Mouse (Mus musculus) c-Kit-positive CD71-positive TER-119-positive erythroid progenitor cells, embryonic 14.5 days (primary cell): ENCODE results near the gene Gm49721.
"Not testable (repeated sequence)": the region's sequence is repeated elsewhere in the genome, so short reads cannot be mapped to it uniquely, and the experiment has no call there.

Experiments
- DNase-seq: peaks from one replicate; pipeline ENCODE4 v3.0.0-alpha.2; 2013; ENCODE audit warnings: low spot score

The Gm49721 gene

DNA sequence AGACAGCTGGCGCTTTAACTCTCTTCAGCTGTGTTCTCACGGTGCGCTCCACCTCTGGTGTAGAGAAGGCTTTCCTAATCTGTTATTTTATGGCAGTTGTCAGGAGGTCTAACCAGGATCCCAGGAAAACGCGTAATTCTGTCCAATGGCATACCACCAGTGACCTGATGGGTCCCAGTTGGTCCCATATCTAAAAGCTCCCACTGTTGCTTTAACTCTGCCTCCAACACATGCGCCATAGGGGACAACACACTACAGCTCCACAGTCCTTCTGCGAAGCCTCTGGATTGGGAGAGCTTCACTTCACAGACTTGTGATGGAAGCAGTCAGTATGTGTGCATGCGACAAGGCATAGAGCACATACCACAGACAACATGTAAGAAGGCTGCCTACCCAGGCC is 1.4 kb downstream of the Gm49721 start:
- not testable (repeated sequence) for DNase-seq

DNA sequence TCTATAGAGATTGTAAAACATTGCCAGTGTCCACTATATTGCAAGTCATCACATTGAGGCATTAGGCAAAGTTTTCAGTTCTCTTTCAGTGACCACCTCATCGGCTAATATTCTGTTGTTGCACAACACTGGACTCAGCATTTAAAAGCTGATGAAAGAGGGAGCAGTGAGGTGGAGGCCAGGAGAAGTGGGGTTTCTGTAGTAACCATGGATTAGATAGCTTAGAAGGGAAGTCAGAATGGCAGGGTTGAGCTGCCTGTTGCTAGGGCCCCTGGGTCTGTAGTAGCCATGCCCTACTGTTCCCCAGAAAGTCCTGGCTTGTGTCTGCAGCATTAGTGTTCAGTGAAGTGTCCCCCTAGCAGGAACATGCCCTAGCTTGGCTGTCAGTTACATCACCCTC is 7.4 kb downstream of the Gm49721 start:
- not testable (repeated sequence) for DNase-seq

DNA sequence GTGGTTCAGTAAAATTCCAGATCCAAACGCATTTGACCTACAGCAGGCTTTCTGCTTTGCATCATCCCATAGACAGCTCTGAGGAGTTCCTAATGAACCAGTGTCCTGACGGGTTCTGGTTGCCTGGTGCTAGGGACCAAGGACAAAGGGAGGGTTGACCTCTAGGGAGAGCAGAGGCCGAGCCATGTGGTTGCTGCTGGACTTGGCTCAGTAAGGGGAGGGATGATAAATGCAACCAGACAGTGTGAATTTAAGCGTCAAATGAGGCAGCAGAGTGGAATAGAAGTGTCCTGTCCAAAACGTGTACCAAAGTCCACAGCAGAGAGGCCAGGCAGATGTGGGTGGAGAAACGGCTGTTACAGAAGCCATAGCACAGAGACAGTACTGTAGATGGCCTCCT is 16.8 kb downstream of the Gm49721 start:
- not testable (repeated sequence) for DNase-seq

DNA sequence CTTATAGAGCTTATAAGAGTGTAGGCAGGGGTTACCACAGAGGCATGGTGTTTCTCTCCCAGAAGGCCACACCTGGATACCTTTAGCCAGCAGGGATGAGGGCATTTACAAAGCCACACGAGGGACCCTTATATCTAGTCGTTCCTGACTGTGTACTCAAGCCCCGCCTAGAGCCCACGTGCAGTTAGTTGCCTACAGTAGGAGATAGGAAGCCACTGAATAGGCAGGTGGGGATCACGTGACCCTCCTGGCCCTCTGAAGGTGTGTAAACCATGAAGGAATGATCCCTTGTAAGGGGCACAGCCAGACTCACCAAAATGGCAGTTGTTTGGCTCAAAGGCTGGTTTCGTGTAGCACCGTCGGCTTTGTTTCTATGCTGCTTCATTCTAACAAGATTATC is 18.1 kb downstream of the Gm49721 start:
- DNase-seq, result not testable (repeated sequence)

DNA sequence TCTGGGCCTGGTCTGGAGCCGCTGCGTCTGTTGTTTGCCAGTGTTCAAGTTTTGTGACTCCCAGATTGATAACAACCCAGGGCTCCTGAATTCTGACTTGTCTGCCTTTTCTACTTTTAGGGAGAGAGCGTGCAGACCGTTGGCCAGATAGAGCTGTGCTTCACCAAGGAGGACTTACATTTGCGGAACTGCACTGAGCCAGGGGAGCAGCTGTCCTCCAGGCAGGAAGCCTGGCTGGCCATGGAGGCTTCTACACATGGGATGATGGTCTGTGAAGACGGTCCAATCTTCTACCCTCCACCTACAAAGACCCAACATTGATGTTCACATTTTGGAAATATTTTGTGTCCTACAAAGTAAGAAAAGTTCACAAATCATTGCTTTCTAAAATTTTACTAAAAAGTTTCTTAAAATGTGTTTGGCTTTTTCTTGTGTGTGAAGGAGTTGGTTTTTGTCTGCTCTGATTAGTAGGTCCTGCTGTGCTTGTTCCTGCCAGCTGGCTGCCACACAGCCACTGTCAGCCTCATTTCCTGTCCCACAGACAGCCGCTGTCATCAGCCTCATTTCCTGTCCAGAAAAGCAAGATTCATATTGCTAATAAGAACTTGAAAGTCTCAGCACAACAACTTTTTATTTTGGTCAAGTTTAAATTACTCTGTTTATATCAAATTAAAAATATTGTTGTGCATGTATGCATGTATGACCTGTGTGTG is 19.2 kb downstream of the Gm49721 start:
- DNase-seq, result not testable (repeated sequence)

DNA sequence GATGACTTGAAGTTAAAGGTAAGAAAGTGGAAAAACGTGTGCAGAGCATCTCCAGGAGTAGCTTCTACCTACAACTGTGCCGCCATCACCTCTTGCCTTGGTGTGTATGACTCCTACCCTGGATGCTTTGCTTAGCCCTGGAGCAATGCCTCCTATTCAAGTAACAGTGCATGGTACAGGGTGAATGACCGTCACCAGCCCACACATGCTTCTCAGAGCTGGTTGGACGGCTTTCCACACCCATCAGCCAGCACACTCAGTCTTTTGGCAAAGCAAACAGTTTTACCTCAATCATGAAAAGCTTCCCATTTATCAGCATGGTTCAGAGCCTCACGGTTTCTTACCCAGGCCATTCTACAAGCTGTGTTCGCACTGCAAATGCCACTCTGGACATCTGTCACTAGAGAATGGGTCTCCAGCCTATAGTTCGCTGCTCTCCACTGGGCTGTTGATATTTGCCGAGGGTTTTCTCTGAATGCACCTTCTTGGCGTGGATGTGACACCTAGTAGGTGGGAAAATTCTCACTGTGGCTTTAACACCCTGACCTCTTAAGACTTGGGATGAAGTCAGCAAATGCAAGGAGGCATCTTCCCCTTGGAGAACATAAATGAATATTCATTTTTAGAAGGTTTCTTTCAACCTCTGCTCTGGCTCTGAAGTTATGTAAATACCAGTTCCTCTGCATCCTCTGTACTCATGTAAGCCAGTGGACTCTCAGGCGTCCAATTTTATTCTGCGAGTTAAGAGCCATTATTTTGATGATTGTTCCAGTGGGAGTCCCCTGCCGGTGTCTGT is 23.3 kb downstream of the Gm49721 start:
- DNase-seq, result not testable (repeated sequence)

DNA sequence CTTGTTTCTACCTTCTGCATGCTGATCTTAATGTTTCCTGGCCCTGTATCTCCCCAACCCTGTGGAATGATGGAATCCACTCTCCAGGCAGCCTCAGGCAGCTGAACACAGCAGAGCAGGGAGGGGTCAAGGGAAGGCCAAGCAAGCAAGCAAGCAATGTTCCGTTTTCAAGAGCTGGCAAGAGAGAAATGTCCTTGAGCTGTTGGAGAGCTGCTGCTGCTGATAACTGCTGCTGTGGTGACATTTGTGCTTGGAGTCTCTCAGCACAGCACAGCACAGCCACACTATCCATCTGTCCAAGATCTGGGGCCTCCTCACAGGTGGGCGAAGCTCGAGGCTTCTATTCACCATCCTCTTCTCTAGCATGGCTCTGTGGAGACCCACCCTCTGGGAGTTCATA is 24.7 kb downstream of the Gm49721 start:
- not testable (repeated sequence) for DNase-seq

DNA sequence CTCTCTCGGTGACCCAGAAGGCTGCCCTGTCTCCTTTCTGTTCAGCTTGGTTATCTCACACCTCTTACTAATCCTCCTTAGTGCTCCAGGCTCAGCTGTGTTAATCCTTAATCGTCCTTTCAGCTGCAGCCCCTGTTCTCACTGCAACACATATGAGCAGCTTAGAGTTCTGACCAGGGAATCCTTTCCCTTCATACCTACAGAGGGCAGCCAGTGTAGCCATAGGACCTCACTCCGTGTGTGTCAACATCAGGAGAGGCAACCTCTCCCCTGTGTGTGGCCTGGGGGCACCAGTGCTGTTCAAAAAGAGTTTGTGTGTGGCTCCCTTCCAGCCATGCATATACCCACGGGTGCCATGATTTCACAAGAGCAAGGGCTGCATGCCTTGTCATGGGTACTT is 26.9 kb downstream of the Gm49721 start:
- not testable (repeated sequence) for DNase-seq

DNA sequence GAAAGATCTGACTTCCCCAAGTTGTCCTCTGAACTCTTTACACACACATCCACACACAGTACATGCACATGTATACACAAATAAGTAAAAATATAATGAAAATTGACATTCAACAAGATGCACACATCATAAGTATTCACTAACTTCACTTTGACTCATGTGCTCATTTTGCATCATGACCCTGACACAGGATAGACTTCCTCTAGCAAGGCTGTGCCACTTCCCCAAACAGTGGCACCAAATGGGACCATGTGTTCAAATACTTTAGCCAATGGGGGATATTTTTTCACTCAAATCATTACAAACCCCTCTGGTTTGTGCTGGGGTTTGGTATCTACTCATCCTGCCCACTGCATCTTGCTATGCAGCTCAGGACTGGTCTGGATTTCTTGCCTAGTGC is 30.2 kb downstream of the Gm49721 start:
- not testable (repeated sequence) for DNase-seq

DNA sequence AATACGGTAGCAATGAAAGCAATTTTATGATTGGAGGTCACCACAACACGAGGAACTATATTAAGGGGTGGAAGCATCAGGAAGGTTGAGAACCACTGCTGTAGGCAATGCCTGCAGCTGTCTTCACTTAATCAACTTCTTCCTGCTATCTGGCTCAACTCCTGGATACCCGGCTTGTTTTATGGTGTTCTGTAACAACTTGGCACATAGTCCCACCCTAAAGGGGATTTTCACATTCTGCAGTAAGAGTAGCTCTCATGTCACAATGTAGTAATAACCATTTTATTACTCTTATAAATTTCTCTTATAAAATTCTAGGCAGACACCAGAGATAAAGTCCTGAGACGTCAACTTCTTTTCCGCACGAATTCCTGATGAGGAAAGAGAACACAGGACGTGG is 30.7 kb downstream of the Gm49721 start:
- DNase-seq, result not testable (repeated sequence)

DNA sequence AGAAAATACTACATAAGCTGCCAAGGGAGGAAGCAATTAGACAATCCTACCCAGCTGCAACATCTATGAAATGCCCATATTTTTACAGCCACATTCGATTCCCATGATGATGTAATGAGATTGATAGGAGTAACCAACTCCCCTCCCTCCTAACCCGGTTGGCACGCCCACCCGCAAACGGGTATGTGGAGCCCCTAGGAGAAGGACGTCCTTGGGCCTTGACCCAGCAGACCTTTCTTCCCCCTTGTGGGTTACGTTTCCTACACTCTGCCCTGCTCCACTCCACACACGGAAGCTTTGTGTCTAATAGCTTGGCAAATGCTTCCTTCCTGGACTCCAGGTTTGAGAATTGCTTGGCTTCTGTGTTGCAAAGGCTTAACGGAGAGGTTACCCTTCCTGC is 31.2 kb downstream of the Gm49721 start:
- DNase-seq, result not testable (repeated sequence)

DNA sequence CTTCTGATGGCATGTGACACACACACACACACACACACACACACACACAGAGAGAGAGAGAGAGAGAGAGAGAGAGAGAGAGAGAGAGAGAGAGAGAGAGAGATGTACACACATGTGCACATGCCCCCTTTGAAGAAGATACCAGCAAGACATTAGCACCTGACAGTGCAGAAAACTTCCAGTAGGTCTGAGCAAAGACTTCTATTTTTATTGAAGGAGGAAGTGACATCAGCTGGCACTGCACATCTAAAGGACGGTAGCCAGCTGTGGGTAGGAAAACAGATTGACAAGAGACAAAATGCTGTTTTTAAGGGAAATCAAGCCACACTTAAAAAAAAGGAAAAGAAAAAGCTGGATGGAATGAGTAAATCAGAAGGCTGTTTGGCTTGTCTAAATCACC is 35.5 kb downstream of the Gm49721 start:
- DNase-seq, result not testable (repeated sequence)

DNA sequence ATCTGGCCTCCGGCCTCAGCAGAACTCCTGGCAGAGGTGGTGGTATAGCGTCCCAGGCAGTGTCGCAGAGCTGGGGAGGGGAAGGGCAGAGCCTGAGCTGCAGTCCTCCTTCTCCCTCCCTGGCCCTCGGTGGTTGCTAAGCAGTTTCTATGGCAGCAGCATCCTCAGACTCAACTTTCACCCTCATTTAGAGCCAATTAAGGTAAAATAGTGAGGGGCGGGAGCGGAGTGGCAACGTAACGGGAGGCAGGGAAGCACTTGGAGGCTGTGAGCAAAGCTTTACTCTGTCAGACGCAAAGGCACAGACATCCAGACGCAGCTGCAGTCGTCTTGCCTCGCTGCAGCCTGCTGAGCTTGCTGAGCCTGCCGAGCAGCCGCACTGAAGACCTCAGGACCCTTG is 46.6 kb downstream of the Gm49721 start, which contains the start of gene Gm1604a:
Gene Gm1604a, plus strand, starts transcription at position 312 of the 400 bp plus-strand sequence.
- DNase-seq, result not testable (repeated sequence)

DNA sequence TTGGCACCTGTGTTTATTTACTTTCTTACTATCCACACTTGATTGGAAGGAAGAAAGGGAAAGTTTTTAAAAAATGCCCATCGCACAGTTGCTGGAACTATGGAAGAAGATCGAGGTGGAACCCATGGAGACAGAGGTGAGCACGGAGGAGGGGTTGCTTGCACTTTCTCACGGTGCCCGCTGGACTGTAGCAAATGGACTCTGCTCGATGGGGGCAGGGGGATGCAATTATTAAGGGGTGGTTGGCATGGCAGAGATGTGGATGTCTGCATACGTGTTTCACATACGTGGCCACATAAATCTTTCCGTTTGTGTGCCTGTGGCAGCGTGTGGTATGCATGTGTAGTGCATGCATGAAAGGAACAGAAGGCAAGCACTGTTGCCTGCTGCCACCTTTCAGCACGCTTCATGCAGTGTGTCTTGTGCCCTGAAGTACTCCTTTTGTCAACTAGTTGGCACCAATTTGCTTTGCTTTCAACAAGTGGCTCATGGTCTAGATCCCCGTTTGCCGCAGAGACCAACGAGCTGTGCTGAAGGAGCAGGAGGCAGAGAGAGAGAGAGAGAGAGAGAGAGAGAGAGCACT is 47.2 kb downstream of the Gm49721 start:
- not testable (repeated sequence) for DNase-seq

DNA sequence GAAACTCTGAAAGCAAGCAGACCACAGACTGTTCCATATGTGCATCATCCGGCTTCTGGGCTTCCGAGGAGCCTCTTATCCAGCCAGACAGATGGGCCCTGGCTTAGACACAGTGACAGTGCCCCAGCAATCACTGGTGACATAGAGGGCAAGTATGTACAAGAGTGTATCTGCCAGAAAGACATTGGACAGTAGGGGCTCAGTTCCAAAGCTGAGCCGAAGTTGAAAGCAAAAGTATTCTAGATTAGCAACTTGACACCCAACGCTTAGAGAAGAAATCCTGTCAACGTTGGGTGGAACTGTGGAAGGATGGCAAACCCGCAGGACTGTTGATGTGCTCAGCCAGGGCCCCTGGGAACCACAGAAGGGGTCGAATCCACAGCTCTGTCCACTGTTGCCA is 51.5 kb downstream of the Gm49721 start:
- DNase-seq, result not testable (repeated sequence)

DNA sequence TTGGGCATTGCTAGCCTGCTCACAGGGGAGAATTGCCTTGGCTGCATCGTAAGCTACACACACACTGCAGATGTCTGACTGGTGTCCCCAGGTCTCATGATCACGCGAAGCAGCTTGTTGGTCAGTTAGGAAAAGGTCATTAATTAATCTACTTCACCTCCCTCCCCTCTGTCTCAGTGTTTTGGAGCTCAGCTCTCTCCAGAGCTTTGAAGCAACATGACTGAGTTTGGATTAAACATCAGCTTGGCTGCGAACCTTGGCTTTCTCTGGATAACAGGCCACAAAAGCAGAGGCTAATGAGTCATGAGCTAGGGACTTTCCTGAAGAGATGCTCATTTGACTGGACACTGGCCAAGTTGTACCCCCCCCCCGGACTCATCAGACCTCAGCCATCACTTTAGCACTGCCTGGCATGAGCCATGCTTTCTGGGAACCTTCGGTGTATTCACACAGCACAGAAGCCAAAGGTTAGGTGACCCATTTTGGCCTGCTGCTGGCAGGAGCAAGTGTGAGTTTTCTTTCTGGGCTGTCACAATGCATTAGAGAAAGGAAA is 52.0 kb downstream of the Gm49721 start:
- not testable (repeated sequence) for DNase-seq

DNA sequence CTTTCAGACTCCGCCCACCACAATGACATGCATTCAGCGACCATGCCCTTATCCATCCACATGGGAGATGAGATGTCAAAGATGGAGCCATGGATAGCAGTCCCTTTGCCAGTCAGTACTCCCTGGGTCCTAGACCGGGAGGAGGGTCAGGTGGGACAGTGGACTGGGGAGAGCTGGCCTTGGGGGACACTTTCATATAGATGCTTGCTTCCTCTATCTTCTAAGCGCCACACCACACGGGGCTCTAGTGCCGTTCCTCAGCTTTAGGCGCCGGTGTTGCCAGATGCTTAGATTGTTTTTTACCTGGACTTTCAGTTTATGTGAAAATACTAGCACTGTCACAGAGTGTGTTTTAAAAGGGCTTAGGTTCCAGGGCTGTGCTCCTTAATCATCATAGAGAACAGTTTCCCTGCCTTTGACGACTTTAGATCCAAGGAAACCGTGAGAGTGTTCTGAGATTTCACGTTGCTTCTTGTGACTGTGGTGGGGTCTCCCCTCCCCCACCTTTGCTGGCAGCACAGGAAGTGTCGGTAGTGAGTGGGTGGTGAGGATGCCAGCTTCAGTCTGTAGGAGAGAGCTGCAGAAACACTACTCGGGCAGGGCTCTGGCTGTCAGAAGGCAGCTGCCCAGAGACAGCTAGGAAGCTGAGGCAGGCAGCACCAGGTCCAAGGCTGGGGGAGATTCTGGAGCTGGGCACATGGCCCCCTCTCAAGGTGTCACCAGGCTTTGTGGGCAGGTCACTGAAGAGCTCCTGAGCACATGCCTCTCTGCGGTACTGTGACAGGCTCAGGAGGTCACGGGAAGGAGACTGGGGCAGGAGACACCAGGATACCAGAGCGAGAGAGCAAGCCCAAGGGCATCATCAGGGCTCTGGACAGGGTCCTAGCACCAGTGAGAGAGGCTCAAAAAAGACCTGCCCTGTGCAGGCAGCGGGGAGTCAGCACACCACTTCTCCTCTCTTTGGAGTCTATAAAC is 54.8 kb downstream of the Gm49721 start:
- not testable (repeated sequence) for DNase-seq

DNA sequence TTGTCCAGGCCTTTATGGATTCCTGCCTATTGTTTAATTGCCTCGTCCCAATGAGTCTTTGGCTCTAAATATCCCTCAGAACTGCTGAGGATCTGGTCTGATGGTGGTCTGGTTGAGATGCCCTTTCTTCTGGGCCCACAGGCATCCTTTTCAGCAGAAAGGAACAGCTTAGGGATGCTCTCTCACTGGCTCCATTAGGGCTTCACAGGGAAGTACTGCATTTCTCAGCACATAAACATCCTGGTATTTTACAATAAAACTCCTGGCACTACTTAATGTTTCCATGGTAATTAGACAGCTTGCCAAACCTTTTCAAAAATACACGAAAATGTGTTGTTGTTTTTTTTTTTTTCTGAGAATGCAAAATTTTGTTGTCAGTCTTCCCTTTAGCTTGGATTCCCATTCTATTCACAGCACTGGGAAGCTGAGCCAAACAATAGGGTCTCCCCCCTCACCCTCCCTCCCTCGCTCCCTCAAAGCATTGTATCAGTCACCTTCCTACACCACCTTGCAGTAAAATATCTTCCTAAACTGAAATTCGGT is 90.4 kb downstream of the Gm49721 start:
- not testable (repeated sequence) for DNase-seq

DNA sequence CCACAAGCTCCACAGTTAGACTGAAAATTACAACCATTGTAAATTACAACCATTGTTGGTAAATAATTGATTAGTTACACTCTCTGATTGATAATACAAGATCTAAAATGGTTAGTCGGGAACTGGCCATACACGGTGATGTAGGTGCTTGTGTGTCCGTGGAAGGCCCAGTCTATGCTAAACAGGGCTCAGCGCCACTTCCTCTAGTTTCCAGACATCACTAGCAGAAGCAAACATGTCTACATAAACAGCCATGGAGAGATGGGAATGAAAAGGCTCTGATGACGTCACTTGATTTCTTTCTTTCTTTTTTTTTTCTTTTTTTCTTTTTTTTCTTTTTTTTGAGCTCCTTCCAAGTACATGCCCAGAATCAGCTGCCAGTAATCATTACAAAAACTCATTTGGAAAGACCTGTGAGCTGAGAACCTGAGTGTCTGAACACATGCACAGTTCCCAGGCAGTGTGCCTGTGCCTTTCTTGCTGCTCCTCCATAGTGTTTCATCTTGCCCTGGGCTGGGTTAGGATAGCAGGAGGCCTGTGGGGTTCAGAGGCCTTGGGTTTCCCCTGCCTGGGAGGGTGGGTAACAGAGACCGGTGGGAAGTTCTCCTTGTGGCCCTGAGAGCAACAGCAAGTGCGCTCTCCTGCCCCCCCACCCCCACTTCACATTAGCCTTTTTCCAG is 91.0 kb downstream of the Gm49721 start:
- DNase-seq, result not testable (repeated sequence)

DNA sequence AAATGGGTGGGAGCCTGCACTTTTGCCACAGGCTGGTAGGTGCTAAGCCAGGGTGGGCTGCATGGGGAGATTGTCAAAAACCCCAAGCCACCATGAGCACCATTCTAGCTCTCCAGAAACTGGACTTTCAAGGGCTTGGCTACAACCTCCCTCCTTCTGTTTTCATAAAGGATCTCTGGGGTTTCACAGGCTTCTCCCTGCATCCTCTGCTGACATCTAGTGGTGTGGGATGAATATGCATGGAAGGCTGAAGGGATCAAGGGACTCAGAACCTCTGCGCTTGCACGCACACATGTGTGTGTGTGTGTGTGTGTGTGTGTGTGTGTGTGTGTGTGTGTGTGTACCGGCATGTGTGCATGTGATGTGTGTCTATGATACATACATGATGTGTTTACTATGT is 95.8 kb downstream of the Gm49721 start:
- not testable (repeated sequence) for DNase-seq
